Mouse (Mus musculus): ENCODE results near the gene Syne1.

Gene Syne1

GRCm38 (mm10) chr10:5289575-5289909 lies 261.7 kb downstream of the Syne1 start:
- no peak for DNase-seq

- peak; percentile 39 to 63 for DNase-seq
These were observed 262.3 kb downstream of the Syne1 start for GRCm38 (mm10) chr10:5288716-5289574.

GRCm38 (mm10) chr10:5288262-5288661 lies 263.0 kb downstream of the Syne1 start:
- DNase-seq: peak in 1 of 2 experiments; percentile 22

- peak in 1 of 2 experiments; percentile 24 for DNase-seq
These were observed 275.5 kb downstream of the Syne1 start for GRCm38 (mm10) chr10:5275769-5276168.

DNA sequence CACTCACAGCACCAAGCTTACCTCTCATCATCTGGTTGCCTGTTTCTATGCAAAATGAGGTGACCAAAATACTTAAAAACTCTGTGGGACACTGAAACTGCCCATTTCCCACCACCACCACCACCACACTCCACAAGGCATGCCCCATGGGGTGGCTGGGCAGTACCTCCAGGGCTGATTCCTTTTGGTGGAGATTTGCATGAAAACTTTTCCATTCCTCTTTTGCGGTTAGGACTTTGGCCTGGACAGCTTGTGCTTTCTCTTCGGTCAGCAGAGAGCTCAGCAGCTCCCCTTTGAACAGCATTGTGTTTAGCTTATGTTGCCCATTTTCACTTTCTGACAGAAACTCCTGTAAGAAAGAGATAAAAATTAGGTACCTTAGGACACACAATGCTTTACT lies 280.6 kb downstream of the Syne1 start:
- no peak for DNase-seq

GRCm38 (mm10) chr10:5264418-5264817 lies 286.9 kb downstream of the Syne1 start:
- DNase-seq: no peak

DNA sequence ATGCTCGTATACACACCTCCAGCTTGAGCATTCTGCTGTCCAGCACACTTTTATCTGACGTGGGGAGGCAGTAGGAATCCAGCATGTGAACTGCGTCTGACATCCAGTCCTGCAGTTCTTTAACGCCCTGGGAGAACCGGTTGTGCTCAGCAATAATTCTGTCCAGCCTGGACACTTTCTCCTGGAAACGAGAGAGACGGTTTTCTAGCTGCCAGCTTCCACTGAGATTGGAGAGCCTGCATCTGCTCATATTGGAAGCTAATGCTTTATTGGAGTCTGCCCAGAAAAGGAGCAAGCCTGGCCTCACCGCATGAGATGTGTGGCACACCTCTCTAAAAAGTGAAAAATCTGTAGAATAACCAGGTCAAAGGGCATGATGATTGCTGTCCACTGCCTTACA lies 288.6 kb downstream of the Syne1 start:
- DNase-seq: no peak

DNA sequence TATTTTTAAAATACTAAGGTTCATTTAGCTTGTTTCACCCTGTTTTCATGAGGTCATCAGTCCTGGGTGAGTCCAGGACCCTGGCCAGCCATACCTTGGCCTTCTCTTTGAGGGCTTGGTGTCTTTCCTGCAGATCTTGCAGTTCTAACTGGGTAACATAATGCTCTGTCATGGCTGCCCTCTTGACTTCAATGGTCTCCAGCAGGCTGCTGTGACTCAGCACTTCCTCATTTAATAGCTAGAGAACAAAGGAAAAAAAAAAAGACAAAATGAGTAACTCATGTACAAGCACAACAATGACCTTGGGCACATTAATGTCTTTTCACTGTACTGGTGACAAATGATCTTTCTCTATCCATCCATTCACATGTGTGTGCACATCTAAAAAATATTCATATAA lies 294.6 kb downstream of the Syne1 start:
- no peak for DNase-seq

GRCm38 (mm10) chr10:5253752-5254151 lies 297.5 kb downstream of the Syne1 start:
- DNase-seq: no peak

DNA sequence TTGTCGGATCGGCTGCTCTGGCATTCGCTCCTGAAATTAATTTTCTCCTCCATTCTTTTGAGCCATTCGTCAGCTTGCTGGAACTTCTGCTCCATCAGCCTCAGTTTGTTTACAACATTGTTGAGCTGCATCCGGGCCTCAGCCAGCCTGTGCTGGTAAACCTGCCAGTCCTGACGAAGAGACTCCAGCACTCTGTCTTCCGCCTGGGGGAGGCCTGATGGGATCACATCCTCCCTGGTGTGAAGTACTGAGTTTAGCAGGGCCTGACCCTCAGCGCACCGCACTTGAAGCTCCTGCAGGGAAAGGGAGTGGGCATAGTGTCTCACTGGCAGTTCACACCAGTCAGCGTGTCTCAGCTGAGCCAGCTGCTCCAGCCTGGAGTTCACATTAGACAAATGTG lies 300.6 kb downstream of the Syne1 start:
- DNase-seq: peak in 1 of 2 experiments; percentile 39

GRCm38 (mm10) chr10:5239680-5240079 lies 311.6 kb downstream of the Syne1 start:
- no peak for DNase-seq

DNA sequence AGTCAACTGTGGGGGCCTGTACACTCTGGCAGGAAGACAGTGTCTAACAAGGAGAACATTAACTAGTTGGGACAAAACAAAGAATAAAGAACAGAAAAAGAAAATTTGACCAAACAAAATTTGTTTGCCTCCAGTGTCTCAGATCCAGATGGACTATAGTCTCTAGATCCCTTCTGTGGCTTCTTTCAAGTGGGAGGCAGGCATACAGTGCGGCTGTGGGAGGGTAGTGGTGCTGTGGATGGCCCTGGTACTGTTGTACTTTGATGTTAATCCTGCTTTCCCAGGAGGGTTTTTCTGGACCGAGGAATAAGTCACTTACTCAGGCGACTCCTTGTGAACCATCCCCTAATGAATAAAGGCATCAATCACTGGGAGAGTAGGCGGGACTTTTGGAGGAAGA lies 314.4 kb downstream of the Syne1 start:
- DNase-seq: no peak

- no peak for DNase-seq
These were observed 315.1 kb downstream of the Syne1 start for GRCm38 (mm10) chr10:5236171-5236570.

- no peak for DNase-seq
These were observed 316.4 kb downstream of the Syne1 start for GRCm38 (mm10) chr10:5234721-5235501.

- no peak for DNase-seq
These were observed 322.2 kb downstream of the Syne1 start for GRCm38 (mm10) chr10:5229129-5229528.

DNA sequence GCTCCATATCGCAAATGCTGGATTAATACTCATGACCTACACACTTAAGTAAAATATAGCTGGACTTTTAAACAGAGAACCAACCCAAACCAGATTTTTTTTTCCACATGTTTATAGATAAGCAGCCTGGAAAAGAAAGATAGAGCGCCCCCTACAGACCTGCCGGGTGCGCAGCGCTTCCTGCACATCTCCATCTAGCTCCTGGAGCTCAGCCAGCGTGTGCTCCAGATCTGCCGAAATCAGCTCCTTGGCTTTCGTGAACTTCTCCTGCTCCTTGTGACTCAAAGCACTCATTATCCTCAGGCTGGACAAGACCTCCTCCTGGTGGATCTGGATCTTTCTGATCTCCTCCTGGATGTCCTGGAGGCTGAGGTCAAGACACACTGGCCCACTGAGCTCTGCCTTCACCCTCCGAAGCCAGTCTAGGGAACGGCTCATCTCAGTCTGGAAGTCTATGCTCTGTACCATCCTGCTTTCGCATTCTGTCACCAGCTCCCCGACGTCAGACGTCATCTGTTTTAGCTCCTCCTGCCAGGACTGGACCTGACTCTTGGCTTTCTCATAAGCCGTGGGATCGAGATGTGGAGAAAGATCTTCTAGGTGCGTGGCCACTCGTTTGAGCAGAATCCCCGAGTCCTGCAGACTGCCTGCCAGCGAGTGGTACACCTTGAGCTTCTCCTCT lies 323.7 kb downstream of the Syne1 start:
- no peak for DNase-seq

DNA sequence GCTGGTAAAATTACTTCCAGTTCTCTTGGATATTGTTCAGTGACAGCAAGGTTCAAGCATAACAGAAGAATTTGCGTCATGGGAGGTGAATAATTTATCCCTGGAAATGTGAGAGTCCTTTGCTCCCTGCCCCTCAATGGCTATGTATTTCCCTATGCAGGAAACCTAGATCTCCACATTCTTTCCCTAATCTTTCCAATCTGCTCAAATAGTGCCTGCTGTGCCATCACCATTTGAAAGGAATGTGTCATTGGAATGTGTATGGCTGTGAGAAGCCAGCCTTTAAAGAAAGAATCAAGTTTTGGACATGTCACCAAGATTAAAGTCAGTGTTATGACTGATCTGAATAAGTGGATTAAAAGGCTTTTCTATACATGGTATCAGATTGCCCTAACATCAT lies 335.3 kb downstream of the Syne1 start:
- no peak for DNase-seq

DNA sequence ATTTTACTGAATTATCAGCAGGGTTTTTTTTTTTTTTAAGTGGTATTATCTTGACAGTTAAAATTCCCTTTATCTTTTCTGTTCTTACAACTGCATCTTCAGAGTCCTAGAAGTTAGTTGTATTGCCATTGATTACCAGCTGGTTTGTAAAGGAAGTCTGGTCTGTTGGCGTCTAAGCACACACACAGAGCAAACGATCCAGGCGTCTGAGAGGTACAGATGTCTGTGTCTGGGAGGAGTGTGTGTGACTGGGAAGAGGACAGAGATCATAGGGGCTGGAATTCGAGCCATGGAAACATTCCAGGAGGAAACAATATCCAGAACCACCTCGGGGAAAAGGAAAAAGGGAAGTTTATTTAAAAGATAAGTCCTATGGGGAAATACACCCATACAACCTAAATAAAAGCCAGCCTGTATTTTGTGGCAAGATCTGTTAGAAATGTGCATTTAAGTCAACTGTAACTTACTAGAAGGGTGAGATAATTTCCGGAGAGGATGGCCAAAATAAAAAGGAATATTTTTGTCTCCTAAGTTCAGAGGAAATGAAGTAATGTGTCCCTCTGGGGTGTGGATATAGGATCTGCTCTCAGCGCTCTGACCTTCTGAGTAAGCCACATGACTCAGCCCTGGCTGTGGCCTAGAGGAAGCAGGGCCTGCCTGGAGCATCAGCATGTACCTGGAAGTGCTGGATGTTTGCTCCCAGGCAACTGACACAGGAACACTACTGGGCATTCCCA lies 343.2 kb downstream of the Syne1 start:
- DNase-seq: peak; percentile 47 to 58

DNA sequence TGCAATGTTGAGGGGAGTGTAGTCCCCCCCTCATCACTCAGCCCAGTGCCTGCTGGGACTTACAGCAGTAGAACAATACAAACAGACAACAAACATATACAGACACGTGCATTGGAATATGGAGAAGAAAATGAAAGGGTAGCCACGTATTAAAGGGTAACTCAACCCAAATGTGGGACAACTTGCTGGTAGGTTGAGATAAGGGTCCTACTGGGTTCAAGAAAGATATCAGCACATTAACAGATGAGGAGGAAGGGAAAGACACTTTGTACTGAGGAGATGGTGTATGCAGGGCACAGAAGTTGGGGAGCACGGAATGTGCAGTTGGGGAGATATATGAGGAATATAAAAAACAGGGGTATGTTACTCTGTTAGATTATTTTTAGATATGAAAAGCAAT lies 345.3 kb downstream of the Syne1 start:
- no peak for DNase-seq

DNA sequence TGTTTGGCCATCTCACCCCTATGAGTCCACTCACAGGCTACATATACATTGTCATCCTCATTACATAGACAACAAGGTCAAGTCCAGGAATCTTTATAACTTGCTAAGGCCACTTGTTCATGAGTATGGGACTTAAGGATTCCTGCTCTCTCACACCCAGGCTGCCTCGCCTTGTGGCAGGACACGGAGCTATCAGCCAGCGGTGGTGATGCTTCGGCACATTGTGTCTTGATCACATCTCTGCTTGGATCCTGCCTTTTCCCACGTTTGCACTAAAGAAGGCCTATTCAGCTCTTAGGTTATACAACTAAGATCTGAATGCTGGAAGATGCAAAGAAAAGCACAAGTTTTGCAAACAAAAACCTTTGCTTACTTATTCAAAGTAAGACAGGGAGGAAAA lies 345.7 kb downstream of the Syne1 start:
- no peak for DNase-seq

- DNase-seq: no peak
These were observed 347.4 kb downstream of the Syne1 start for GRCm38 (mm10) chr10:5203837-5204236.

- DNase-seq: no peak
These were observed 353.9 kb downstream of the Syne1 start for GRCm38 (mm10) chr10:5197356-5197755.

DNA sequence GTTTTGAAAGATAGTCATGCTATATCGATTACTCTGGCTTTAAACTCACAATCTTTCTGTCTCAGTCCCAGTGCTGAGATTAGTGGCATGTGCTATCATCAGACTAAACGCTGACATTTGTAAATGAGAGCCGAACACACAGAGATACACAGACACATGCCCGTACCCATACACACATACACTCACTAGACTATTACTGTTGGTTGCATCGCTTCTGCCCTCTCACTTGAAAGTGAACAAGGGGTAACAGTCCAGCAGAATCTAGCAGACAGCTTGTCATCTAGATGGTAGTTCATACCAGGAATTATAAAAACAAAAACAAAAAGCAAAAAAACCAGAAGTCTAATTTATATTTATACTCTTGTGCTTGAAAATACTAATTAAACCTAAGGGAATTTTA lies 355.0 kb downstream of the Syne1 start:
- no peak for DNase-seq
